Mouse (Mus musculus) layer of hippocampus, adult 2 months (tissue): Measurements from ENCODE around the gene Sufu. TPM values are rescaled to one million over a fixed set of nuclear protein-coding genes. Genes with fewer than 3 reads are reported as not detected.
A peak's percentile ranks its signal among the peaks of the same experiment; 100 is the strongest.

ENCODE experiments used
- DNase-seq, 2 experiments: peaks; one replicate each; pipeline ENCODE4 v3.0.0; 2022; ENCODE audit warnings: low spot score in 2 of 2
- H3K27ac ChIP-seq: fragments of 200-600 bp; 2 replicates; pipeline ENCODE4 v1.8.1; 2022
- H3K4me3 ChIP-seq: fragments of 200-600 bp; 2 replicates; pipeline ENCODE4 v1.8.1; 2022; ENCODE audit warnings: mild to moderate bottlenecking
- CTCF ChIP-seq: fragments of 200-600 bp; conservative IDR thresholded peaks from 2 replicates; pipeline ENCODE4 v1.8.1; 2022; ENCODE audit warnings: antibody characterized with exemption, mild to moderate bottlenecking, moderate library complexity
- long read RNA-seq, 2 experiments: library from polyadenylated mRNA; stranded (forward); transcript quantifications; one replicate each; pipeline ENCODE4 v2.0.0; 2021; ENCODE audit warnings: borderline mapping rate in 2 of 2
- total RNA-seq, 2 experiments: library from RNA; stranded (reverse); gene quantifications; 2 replicates each; pipeline ENCODE4 v1.2.3; 2021

Gene Sufu
- total RNA-seq, result 10 to 100 TPM; 20.3 to 23.2 TPM
- long read RNA-seq, experiment 1, full-length matches to known transcripts, result 7 of 15 reads
- long read RNA-seq, experiment 1, partial matches to known transcripts, result 2 of 15 reads
- long read RNA-seq, experiment 1, other reads (novel, unspliced or antisense), result 6 of 15 reads
- long read RNA-seq, experiment 2, full-length matches to known transcripts, result 16 of 22 reads
- long read RNA-seq, experiment 2, partial matches to known transcripts, result 1 of 22 reads
- long read RNA-seq, experiment 2, other reads (novel, unspliced or antisense), result 5 of 22 reads

GRCm38 (mm10) chr19:46396686-46397435 is at the start of gene Sufu:
Sufu (plus strand) TSS chr19:46396896.
- Histone ChIP-seq H3K4me3 (peak within 1 kb of the TSS; percentile 99), H3K27ac (peak within 1 kb of the TSS; percentile 98)
- peak; percentile 98 for DNase-seq
- TF ChIP-seq CTCF, result peak; percentile 90

GRCm38 (mm10) chr19:46347146-46347545 is 49.5 kb upstream of the Sufu start:
- no peak for DNase-seq

GRCm38 (mm10) chr19:46347936-46348668 is 48.6 kb upstream of the Sufu start:
- peak overlapping the region; percentile 98 for H3K27ac ChIP-seq
- peak overlapping the region; percentile 80 for H3K4me3 ChIP-seq
- no peak for TF ChIP-seq CTCF
- no peak for DNase-seq

More at GRCm38 (mm10) chr19:46347146-46347545, 49.5 kb upstream of the Sufu start:
- no peak overlapping the region for H3K4me3 ChIP-seq
- no peak for TF ChIP-seq CTCF
- H3K27ac ChIP-seq, result no peak overlapping the region

- H3K4me3 ChIP-seq, result peak overlapping the region; percentile 80
- peak; percentile 90 to 93 for DNase-seq
- TF ChIP-seq CTCF, result no peak; the same call in 1 of the 2 replicates
- peak overlapping the region; percentile 98 for H3K27ac ChIP-seq
Observed at GRCm38 (mm10) chr19:46348761-46349458, 47.8 kb upstream of the Sufu start.

GRCm38 (mm10) chr19:46349550-46349949 is 47.1 kb upstream of the Sufu start:
- no peak for TF ChIP-seq CTCF
- H3K4me3 ChIP-seq, result peak overlapping the region; percentile 80
- DNase-seq, result no peak
- H3K27ac ChIP-seq, result peak overlapping the region; percentile 98

GRCm38 (mm10) chr19:46350168-46350932 is 46.3 kb upstream of the Sufu start, which contains the start of gene 2310034G01Rik:
2310034G01Rik (minus strand) TSS chr19:46350302.
- peak within 1 kb of the TSS; percentile 80 for H3K4me3 ChIP-seq
- DNase-seq, result no peak
- no peak for TF ChIP-seq CTCF
- H3K27ac ChIP-seq, result peak within 1 kb of the TSS; percentile 98

- H3K27ac ChIP-seq, result peak overlapping the region; percentile 95
- DNase-seq, result peak; percentile 92 to 94
Observed at GRCm38 (mm10) chr19:46356701-46357138, 40.0 kb upstream of the Sufu start.

GRCm38 (mm10) chr19:46357344-46358280 is 39.1 kb upstream of the Sufu start:
- DNase-seq, result no peak
- TF ChIP-seq CTCF, result no peak
- peak overlapping the region; percentile 95 for H3K27ac ChIP-seq

More at GRCm38 (mm10) chr19:46356701-46357138, 40.0 kb upstream of the Sufu start:
- TF ChIP-seq CTCF, result no peak
- peak overlapping the region; percentile 97 for H3K4me3 ChIP-seq

GRCm38 (mm10) chr19:46358381-46358780 is 38.3 kb upstream of the Sufu start:
- no peak overlapping the region for H3K4me3 ChIP-seq
- no peak overlapping the region for H3K27ac ChIP-seq
- DNase-seq, result no peak
- TF ChIP-seq CTCF, result no peak

More at GRCm38 (mm10) chr19:46357344-46358280, 39.1 kb upstream of the Sufu start:
- peak overlapping the region; percentile 97 for H3K4me3 ChIP-seq

- DNase-seq, result no peak
- H3K27ac ChIP-seq, result no peak overlapping the region
- H3K4me3 ChIP-seq, result no peak overlapping the region
- no peak for TF ChIP-seq CTCF
Observed at GRCm38 (mm10) chr19:46362104-46362503, 34.6 kb upstream of the Sufu start.
